Mouse (Mus musculus) layer of hippocampus, adult 18-20 months (tissue): ENCODE measurements around the gene Gm5901. TPM values are rescaled to one million over a fixed set of nuclear protein-coding genes. Genes with fewer than 3 reads are reported as not detected.
"Not testable (repeated sequence)": the region's sequence is repeated elsewhere in the genome, so short reads cannot be mapped to it uniquely, and the experiment has no call there.

Experiments used
- DNase-seq, 2 experiments: peaks; one replicate each; pipeline ENCODE4 v3.0.0; 2022; ENCODE audit warnings: low spot score in 2 of 2
- long read RNA-seq: library from polyadenylated mRNA; stranded (forward); transcript quantifications from one replicate; pipeline ENCODE4 v2.0.0, GENCODE M21; 2021
- total RNA-seq, 2 experiments: library from RNA; stranded (reverse); gene quantifications; 2 replicates each; pipeline ENCODE4 v1.2.3; 2021

Gm5901 gene
- total RNA-seq, result not detected
- long read RNA-seq, result 0 reads

DNA sequence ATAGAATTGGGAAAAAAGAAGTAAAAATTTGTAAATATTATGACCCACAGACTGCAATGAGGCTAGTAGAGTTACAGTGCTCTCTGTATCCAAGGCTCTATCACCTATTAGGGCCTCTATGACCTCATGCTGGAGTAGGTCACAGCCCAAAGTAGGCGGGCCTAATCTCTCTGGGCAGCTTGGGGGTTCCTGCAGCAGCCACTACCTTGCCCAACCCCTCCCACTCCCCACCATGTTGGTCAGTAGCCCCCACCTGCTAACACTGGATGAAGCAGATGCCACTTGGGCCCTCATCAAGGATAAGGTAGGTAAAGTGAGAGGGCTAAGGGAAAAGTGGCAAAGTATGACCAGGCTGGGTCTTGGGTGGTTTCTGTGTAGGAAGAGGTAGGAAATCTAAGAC, at the start of gene Gm5901:
Gm5901 (plus strand) TSS at position 173 of the 400 bp plus-strand sequence.
- DNase-seq, result no peak

DNA sequence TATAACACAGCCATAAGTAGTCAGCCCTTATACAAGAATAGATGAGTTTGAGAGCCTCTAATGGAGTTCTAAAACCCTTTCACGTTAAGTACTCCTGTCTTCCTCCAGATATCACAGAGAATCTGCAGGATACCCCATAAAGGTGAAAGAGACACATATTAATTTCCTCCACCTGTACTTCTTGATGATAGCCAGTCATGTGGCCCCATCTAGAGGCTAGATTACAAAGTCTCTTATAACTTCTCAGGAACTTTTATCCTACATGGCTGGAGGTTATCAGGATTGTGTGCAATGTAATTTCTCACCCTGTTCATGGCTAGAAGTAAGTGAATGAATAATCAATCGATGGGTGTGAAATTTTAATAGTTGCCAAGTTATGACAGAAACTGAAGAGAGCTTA, 49.5 kb upstream of the Gm5901 start:
- DNase-seq, result no peak

DNA sequence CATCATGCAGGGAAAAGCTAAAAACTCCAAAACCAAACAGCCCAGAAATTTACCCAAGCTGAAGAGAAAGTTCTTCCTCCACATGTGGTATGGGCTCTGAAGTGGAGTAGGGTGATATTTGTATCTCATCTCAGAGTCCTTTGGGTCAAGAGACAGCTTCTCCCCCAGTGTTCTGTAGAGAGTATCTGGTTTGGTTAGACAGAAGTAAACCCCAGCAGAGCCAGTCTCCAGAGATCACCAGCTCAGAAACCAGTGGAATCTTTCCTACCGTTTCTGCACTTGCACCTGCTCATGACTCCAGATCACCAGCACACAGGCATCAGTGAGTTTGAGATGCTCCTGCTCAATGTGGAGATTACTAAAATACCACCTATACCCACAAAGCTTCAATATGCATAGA, 40.8 kb upstream of the Gm5901 start, which contains the start of gene Olfr690:
Olfr690 (minus strand) TSS at position 101 of the 400 bp plus-strand sequence.
- no peak for DNase-seq

DNA sequence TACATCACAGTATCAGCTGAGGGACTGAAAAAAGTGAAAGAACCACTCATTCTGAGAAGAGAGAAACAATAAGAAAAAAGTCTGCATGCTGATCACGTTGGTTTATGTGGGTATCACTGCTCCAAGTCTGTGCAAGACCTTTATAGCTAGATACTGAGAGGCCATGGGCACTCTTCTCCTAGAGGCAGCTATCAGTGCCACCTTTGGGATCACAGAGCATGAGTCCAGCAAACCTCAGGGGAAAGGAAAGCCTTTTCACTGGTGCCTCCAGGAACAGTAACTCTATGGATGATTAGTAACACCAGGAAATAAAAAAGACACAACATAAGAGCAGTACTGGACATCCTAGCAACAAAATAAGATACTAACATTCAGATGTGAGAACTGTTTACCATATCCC, 32.7 kb upstream of the Gm5901 start, which contains the start of gene Olfr691:
Olfr691 (minus strand) TSS at position 101 of the 400 bp plus-strand sequence.
- no peak for DNase-seq

DNA sequence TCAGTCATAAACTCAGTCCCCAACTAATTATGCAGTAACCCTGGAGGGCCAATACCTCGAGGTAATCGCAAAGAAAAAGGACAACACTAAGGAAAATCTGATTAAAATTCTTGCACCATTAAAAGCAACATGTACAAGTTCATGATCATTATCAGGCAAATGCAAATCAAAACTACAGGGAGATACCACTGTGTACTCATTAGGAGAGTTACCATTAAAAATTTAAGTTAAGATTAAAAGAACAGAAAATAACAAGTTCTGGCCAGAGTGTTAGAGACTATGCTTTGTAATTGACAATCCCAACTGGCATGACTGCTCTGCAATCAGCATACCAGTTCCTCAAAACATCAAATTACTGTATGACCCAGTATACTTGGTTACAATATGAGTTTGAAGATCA, 32.1 kb upstream of the Gm5901 start:
- DNase-seq, result no peak

DNA sequence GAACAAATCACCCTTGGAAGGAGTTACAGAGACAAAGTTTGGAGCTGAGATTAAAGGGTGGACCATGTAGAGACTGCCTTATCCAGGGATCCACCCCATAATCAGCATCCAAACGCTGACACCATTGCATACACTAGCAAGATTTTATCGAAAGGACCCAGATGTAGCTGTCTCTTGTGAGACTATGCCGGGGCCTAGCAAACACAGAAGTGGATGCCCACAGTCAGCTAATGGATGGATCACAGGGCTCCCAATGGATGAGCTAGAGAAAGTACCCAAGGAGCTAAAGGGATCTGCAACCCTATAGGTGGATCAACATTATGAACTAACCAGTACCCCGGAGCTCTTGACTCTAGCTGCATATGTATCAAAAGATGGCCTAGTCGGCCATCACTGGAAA, 18.8 kb upstream of the Gm5901 start:
- DNase-seq, result not testable (repeated sequence)

DNA sequence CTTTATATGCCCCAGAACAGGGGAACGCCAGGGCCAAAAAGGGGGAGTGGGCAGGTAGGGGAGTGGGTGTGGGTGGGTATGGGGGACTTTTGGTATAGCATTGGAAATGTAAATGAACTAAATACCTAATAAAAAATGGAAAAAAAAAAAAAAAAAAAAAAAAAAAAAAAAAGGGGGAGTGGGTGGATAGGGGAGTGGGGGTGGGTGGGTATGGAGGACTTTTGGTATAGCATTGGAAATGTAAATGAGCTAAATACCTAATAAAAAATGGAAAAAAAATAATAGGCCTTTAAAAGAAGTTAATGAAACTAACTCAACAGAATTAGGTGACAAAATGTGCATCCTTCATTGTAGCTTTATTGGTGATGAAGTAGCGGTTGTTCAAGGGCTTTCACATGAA, 18.4 kb upstream of the Gm5901 start:
- not testable (repeated sequence) for DNase-seq

DNA sequence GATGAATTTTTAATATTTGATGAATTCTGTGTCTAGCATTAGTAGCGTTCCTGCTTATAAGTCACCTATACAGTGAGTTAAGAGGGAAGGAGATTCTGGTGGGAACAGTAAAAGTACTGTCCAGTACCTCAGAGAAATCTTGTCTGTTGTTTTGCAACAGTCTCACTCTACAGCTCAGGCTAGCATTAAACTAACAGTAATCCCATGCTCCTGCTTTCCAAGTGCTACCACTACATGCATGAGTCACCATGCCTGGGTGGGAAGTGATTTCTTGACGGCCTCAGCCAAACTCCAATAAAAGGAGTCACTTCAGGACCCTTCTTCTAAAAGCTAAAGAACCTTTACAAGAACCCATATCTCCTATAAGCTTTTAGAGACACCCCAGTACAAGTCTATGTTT, 13.1 kb upstream of the Gm5901 start:
- DNase-seq, result no peak

DNA sequence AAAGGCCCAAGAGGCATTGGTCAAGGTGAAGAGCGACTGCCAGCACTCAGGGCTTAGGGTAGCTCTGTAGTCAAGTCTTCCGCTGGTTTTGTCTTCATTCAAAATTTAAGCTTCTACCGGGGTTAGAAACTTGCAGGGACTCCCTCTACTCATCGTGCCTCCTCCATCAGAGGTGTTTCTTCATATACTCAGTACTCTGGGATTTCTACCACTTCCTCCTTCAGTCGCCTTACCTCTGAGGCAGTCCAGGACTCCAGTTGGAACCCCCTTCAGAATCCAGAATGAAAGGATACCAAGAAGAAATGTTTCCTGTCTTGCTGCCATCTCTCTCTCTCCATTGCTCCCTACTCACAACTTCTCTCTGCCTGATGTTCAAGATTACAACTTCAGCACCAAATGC, 7.6 kb upstream of the Gm5901 start:
- no peak for DNase-seq

DNA sequence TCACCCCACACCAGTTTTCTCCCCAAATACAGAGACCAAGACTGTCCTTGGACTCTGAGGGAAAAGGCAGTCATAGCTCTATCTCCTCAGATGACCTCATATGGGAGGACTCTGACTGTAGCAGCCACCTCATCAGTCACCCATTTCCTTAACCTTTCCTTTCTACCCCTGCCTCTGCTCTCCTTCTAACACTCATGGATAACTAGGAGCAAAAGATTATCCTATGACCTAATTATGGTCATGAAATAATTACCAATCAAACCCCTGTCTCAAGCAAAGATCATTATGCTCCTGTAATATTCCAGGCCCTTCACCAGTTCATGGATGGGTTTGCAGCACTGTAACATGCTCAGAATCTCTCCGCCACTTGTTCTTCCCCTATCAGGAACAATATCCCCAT, 6.9 kb upstream of the Gm5901 start, which contains the start of gene Olfr692:
Olfr692 (plus strand) TSS at position 301 of the 400 bp plus-strand sequence.
- DNase-seq, result no peak

DNA sequence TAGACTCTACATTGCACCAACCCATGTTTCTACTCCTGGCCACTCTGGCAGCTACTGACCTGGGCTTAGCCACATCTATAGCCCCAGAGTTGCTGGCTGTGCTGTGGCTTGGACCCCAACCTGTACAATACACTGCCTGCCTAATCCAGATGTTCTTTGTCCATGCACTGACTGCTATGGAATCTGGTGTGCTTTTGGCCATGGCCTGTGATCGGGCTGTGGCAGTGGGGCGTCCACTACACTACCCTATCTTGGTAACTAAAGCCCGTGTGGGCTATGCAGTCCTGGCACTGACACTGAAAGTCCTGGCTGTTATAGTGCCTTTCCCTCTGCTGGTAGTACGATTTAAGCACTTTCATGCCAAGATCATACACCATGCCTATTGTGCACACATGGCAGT, 6.3 kb upstream of the Gm5901 start:
- DNase-seq, result no peak

DNA sequence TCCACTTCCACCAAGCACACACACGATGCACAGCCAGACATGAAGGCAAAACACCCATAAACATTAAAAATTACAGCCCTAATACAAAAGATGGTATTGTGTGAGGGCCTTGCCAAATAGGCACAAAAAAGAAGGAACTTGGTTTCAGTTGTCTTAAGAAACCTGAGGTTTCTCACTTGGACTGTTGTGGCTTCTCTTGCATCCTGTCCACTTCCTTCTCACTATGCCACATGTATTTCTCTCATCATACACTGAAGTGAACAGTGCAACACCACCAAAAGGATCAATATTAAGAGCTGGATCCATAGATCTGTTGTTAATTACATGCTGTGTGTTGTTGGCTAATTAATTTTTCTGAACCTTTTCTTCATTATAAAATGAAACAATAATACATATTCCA, 1.9 kb upstream of the Gm5901 start:
- no peak for DNase-seq

DNA sequence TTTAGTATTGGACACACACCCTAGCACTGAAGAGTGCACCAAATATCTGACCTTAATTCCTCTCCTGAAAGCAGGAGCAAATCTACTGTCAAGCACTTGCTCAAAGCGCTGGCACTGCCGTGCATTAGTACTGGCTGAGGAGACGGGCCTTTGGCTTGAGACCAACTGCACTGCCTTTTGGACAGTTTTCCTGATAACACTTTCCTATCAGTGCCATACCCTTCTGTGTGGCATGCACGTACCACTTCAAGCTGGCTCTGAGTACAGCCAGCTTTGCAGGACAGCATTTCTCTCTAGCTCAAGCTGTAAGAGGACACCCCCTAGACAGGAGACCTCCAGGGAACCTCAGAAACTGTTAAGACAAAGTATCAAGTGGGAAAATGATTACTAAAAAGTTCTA, 1.3 kb upstream of the Gm5901 start:
- DNase-seq, result peak in 1 of 2 experiments; percentile 11

DNA sequence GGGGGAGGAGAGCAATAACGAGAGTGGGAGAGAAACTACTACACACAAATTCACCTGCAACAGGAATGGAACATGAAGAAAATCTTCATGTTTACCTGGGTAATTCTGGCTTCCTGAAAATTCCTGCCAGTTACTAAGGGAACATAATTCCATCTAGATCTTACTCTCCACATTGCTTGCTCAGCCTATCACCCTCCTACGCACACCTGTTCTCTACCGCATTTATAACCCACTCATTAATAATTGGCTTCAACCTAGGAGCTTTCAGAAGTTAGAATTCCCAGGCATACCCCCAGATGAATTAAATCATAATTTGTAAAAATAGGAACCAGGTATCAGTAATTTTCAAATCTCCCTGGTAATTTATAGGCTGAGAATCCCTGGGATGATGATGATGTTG, 862 bp upstream of the Gm5901 start:
- DNase-seq, result peak; percentile 21 to 69

DNA sequence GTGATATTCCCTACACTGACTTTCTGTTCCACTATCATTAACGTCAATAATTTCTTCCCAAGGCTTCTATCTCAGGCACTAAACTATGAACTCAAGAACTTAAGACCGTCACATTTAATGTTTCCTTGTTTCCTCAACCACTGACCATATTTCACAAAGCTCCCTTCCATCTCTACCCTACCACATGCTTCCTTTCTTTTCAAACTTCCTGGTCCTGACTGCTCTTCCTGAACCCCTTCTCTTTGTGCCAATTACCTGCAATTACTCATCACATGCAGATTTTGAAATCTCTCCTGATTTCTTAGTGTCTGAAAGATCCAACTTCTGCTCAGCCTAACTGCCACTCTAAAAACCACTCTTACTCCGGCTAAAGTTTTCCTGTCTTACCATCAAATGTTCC, 5.5 kb downstream of the Gm5901 start:
- no peak for DNase-seq

DNA sequence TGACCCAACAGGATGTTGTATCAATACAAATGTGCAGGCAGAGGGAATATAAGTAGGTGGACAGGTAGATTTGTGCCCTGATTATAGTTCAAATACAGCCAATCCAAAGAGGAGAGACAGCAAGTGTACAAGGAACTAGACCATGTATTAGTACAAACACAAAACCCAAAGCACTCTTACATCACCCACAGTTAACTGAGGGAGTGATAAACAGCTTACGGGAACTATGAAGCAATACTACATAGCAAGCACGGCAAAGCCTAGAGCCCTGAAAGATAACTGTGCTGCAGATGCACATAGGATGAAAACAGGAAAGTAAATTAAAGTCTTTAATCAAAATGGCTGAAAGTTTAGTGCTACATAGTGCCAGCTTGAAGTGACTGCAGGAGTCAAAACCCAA, 12.9 kb downstream of the Gm5901 start:
- DNase-seq, result no peak

DNA sequence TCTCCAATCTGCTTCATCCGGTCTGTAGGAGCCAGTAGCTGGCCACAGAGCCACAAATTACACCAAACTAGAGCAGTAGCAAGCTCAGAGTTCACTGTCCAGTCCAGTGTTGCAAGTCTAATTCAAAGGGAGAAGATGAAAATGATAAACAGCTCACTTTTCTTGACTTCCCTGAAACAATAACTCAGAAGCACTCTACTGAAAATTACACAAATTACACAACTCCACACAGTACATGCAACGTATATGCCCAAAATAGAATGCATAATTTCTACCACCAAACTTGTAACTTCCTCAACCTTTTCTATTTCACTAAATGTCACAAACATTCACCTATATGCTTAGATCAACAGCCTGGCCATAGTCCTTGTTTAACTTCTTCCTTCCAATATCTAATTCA, 15.4 kb downstream of the Gm5901 start:
- DNase-seq, result no peak

DNA sequence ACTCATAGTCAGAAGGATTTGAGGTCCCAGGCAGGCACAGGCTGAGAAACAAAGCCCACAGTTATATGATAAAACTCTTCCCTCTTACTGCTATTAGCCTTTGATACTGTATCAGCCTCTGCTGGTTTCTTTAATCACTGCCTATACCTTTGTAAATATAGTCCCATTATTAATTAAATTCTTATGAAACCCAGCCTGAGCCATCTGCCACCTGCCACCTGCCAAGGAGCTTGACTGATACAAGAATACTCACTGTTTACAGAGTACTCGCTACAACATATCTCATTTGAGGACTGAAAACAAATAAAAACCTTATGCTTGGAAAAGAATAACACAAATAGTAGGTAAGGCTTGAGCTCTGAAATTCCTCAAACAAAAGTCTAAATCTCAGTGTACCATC, 19.8 kb downstream of the Gm5901 start:
- DNase-seq, result no peak

DNA sequence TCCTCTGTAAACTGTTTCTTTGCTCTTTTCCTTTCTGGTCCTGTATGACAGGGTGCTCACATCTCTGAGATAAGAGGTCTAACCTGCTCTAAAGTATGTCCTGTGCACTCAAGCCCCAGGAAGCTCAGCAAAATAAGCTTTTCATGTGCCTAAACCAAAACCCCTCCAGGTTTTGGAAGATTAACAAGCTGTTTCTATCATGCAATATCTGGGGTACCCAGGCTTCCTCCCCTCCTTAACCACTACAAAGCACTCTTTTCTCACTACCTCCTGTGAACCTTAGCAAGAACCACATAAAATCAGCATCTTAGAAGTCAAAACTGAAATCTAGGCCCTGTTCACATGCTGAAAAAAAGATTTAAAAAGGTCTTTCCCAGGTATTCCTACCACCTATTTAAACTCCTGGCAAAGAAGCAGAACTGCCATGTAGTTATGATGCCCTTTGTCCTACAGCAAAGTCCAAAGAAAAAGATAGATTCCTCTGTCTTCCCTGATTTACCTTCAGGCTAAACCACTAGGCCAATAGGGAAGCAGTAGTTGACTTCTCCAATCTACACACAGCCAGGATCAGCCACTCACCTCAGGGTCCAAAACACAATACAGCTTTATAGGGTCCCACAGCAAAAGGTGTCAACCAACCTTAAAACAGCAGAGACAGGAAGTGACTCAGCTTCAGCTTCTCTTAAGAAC, 20.4 kb downstream of the Gm5901 start:
- no peak for DNase-seq

DNA sequence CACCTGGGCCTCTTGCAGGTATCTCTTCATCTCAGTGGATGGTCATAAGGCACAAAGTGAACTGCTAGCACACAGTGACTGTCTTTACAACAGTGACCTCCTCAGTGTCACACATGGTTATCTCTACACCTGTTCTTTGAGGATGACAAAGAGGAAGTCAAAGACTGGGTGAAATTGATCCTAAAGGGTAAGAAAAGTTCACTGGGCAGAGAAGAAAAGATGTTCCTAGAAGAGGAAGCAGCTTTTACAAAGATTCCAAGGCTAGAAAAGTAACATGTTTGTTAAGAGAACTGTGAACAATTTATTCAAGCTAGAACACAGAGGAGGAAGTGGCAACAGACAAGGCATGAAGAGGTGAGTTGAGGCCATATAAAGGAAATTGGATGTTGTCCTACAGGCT, 21.3 kb downstream of the Gm5901 start:
- no peak for DNase-seq

DNA sequence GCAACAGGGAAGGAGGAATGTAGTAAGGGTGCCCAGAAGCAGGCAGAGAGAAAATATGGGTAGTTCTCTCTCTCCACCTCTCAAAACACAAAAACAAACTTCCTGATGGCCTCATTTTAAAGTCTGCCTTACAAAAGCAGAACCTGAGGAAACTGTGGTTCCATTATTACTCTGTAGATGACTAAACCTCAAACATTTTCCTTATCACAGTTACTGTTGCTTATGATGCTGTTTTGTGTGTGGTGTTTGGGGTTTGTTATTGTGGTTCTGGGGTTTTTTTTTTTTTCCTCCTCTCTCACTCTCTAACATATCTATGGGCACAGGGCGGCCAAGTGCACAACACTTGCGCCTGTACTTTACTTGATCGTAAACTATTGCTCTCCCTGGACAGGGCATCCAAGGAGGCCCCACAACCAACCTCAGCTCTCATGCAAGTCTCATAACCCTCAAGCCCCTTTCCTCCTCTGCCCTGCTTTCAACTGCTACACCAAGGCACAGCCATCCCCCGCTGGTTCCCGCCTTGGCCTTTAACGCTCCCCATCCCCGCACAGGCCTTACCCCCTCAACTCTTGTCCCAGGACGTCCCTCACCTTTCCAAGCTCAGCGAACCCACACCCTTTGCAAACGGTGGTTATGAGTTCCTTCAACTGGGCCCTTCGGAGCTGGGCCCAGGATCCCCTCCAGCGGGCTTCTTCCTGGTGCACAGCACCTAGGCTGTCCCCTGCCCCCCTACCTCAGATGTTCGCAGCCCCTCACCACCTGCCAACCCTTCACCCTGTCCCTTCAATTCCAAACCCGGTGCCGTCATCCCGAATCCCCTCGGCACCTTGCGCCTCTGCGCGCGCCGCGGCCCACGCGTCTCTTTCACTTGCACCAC, 24.5 kb downstream of the Gm5901 start:
- DNase-seq, result no peak

DNA sequence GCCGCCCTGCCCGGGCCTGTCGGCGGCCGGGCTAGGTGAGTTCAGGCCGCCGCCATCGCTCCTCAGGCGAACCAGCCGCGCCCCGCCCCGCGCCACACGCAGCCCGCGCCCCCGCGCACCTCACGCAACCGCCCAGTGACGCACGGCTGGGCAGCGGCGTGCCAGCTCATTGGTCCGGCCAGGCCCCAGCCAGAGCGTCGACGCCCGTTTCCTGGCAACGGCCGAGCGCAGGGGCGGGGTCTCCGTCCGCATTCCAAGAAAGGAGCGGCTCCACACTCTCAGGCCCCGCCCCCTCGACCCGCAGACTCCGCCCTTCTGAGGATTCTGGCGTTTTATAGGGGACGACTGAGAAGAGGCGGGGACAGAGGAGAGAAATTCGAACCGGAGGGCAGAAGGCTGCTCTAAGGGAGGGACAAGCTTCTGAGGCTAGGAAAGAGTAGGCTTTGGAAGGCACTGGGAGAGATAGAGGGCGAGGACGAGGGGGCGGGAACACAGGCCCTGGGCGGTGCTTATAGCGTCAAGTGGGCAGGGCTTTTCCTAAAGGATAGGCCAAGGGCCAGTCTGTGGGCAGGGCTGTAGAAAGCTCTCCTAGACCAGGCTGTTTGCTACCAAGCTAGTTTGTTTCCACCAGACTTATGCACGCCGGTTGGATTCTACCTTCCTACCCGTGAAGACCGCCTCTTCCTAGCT, 25.2 kb downstream of the Gm5901 start, which contains the start of gene Fam160a2:
Fam160a2 (minus strand) TSS at position 120 of the 690 bp plus-strand sequence.
- DNase-seq, result peak; percentile 99
